Mouse (Mus musculus): ENCODE data around the gene Zic3.
A peak's percentile ranks its signal among the peaks of the same experiment; 100 is the strongest.

Gene Zic3

GRCm38 (mm10) chrX:58022400-58022799, at the start of gene Zic3:
Gene Zic3, plus strand, starts transcription at chrX:58022700.
- DNase-seq (ENCODE audit: low read depth, low spot score), result no peak

DNA sequence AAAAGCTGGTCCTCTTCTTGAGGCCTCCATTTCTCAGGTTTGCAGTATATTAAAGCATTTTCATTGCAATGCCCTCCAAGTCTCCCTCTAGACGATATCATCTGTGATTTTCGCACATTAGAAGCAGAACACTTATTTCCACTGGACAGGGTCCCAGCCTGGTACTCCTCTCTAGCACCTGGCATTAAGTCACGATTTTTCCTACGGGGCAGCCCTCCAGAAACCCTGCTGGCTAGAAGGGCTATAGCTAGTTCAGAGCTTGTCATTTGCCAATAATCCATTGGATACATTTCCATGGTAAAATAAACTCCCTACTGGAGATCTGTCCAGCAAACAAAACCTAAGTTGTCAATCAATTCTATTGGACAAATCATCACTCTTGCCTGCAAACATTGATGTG, 40.1 kb upstream of the Zic3 start:
- DNase-seq (ENCODE audit: low read depth, low spot score), result no peak

DNA sequence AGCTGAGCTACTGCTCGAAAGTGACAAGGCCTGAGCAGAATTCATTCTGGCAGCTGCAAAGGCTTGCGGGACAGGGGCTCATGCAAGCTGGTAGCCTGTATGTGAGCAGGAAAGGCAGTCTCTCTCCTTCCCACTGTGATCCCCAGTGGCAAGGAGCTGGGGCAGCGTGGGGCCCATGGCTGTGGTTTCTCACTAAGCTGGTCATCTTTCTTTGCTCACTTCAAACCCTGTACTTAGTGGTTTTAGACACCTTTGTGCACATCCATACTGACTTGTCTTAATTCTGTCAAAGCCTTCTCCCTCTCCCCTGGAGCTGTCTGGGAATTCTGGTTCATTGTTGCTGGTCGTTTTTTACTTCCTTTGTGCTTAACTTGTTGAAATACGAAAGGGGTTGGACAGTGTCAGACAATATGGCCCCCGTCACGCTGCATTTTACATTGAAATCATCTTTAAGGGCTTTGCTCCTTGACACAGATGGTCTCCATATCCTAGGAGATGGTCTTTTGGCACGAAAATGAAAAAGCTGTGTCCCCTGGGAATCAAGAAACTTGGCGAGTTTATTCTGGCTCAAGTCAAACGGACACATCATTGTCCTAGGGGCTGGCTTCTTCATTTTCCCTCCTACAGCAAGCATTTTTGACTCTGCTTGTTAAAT, 34.9 kb upstream of the Zic3 start:
- DNase-seq (ENCODE audit: low read depth, low spot score), result no peak

- DNase-seq (ENCODE audit: low read depth, low spot score), result no peak
Observed at GRCm38 (mm10) chrX:58013391-58013790, 9.1 kb upstream of the Zic3 start.

- DNase-seq (ENCODE audit: low read depth, low spot score), result no peak
Observed at GRCm38 (mm10) chrX:58014093-58014492, 8.4 kb upstream of the Zic3 start.

GRCm38 (mm10) chrX:58014761-58015160, 7.7 kb upstream of the Zic3 start:
- no peak for DNase-seq (ENCODE audit: low read depth, low spot score)

DNA sequence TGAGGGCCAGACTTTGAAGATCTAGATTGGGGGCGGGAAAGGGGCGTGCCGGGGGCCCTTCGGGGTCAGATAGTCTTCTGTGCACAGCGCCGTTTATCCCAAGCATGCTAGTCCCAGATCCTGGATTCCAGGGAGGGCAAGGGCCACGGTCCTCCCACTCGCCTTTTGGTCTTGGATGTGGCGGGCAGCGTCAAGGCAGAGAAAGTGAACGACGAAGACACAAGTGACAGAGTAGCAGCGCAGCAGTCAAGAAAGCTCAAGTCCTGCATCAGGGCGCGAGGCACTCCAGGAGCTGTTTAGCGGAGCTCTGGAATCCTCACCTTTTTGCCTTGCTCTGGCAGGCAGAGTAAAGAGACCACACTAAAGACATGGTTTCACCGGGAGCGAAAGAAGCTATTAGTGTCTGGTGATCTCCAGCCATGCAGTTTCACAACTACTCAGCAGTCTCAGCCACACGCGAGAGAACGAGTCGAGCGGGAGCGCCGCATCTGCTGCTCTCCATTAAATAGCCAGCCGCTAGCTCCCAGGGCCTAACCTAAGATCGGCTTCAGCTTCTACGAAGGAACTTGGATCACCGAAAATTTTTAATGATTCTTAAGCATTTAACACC, 7.1 kb upstream of the Zic3 start:
- DNase-seq (ENCODE audit: low read depth, low spot score), result no peak

DNA sequence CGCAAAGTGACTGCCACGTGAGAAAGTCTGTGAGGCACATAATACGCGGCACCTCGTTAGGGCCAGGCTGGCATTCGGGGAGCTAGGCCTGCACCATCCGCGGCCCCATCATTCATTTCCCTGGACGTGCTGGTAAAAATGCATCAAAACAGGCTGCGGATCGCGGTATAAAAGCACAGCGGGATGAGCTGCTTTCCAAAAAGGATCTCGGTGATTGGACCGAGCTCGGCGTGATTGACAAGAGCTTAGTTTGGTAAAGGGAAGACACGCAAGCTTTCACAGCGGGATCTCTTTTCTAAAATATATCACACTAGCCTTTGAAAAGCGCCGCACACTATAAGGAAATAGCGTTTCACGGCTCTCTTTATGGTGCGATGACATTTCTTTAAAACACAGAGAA, 3.8 kb upstream of the Zic3 start:
- no peak for DNase-seq (ENCODE audit: low read depth, low spot score)

GRCm38 (mm10) chrX:58019257-58019953, 3.1 kb upstream of the Zic3 start:
- no peak for DNase-seq (ENCODE audit: low read depth, low spot score)

- DNase-seq (ENCODE audit: low read depth, low spot score), result no peak
Observed at GRCm38 (mm10) chrX:58027631-58028030, 5.1 kb downstream of the Zic3 start.

- DNase-seq (ENCODE audit: low read depth, low spot score), result no peak
Observed at GRCm38 (mm10) chrX:58028082-58028481, 5.6 kb downstream of the Zic3 start.

DNA sequence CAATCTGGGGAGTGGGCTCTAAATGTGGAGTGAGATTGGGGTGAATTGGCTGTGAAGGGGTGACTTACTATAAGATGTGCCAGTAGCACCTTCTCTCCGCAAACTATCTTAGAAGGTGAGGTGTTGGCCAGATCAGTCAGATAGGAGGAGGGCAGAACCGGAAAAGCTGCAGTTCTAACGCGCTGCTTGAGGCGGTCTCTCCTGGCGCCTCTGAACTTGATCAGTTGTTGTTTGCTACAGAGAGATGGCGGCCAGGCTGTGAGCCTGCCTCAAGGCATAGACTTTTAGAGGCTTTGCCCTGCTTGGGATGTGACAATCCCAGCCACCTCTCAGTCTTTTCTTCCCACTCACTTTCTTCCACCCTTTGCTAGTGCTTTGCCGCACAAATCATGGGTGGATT, 6.4 kb downstream of the Zic3 start:
- DNase-seq (ENCODE audit: low read depth, low spot score), result no peak

- DNase-seq (ENCODE audit: low read depth, low spot score), result peak; percentile 60
Observed at GRCm38 (mm10) chrX:58030100-58030834, 7.8 kb downstream of the Zic3 start.

GRCm38 (mm10) chrX:58030835-58031670, 8.6 kb downstream of the Zic3 start:
- DNase-seq (ENCODE audit: low read depth, low spot score), result no peak

GRCm38 (mm10) chrX:58031671-58032605, 9.4 kb downstream of the Zic3 start:
- no peak for DNase-seq (ENCODE audit: low read depth, low spot score)

DNA sequence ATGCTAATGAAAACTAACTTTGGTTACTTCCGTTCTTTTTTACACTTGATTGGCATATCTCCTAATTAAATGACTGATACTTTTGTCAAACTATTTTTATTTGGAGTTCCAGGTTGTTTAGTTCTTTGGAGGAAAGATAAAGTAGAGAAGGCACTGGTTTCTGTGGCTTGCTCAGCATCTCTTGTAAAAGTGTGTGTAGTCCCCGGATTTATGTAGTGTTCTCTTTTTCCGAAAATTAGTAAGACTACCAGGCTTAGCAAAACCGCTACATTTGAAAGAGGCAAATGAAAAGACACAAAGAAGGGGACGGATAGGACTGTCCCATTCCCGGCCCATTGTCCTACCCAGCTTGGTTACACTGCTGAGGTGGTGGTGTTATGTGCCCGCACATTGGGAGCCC, 10.1 kb downstream of the Zic3 start:
- no peak for DNase-seq (ENCODE audit: low read depth, low spot score)

GRCm38 (mm10) chrX:58033521-58033920, 11.0 kb downstream of the Zic3 start:
- no peak for DNase-seq (ENCODE audit: low read depth, low spot score)

DNA sequence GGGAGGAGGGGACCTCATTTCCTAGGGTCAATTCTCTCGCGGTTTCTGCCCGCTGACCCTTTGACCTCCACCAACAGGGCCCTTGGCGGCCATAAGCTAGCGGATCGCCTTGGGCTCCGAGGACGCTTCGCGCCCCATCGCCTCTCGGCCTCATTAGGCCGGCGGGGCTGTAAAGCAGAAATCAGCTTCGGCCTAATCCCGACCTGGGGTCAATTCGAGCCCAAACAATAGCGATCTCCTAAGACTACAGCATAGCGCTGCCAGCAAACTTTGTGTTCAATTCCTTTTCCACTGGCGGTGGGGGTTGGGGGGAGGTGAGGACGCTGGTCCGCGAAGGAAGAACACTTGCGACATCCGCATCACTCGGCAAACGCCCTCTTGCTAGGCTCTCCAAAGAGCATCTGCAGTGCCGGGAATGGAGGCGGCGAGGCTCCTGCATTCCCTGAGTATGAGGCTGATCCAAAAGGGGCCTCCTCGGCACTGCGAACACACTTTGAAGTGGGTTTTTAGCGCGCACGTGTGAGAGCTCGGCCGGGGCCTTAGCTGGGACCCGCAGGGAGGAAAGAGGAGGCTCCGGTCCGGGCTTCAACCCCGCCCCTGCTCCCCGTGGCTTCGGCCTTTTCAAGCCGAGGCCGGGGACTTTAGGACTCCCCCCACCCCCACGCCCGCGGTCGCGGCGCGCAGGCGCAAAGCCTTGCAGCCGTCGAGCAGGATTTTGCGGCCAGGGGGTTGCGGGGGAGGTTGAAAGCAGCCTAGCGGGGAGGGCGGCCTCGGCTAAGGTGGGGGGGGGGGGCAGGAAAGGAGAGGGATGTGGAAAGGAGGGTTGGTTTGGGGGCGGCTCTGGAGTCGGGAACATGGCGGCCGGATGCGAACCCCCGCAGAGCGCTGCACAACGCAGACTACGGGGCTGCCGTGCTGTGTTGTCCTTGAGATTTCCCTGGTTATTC, 15.8 kb downstream of the Zic3 start:
- DNase-seq (ENCODE audit: low read depth, low spot score), result no peak

GRCm38 (mm10) chrX:58039703-58040102, 17.2 kb downstream of the Zic3 start:
- no peak for DNase-seq (ENCODE audit: low read depth, low spot score)

All from embryo, embryonic 11.5 days (tissue).